Mouse (Mus musculus) urinary bladder, postnatal 25 days (tissue): Measurements from ENCODE around the gene Gjb6.
A peak's percentile ranks its signal among the peaks of the same experiment; 100 is the strongest.

Experiments used
- DNase-seq: peaks from one replicate; pipeline ENCODE4 v3.0.0; 2022; ENCODE audit warnings: low spot score

Gjb6 gene

DNA sequence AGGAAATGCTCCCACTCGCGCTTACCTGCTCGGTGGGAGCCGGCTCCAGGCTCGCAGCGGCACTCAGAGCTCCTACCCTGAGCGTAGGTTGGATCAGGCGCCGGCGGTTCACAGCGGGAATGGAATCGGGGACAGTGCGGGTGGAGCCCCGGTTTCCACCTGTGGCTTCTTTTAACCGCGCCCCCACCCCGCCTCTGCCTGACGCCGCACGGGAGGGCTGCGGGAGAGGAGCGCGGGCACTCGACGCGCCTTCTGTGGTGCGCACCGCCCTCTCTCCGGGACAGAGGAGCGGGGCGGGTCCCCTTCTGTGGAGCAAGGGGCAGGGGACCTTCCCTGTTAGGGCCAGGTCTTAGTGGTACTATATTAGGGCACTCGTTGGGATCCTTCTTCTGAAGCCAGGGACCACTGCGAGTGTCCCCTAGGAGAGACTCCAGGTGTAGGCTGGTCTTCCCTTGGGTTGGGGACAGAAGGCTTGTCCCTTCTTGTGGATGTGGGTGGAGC, at the start of gene Gjb6:
Gene Gjb6, minus strand, starts transcription at position 451 of the 501 bp plus-strand sequence.
- DNase-seq, result peak; percentile 20

DNA sequence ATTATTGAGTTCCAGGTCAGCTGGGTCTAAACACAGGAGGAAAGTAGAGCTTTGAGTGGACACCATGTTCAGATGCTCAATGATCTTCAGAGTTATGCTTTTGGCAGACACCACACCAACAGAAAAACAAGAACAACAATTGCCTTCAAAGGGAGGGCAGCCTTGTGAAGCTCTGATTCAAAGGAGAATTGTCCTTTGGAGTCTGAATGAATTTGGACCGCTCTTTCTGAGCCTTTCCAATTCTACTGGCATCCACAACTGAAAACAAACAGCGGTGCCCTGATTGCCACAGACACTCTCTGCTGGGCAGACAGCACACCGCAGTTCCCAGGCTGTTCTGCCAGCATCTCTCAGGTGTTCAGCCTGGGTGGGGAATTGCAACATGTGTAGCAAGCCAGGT, 32.1 kb upstream of the Gjb6 start:
- DNase-seq, result no peak

- no peak for DNase-seq
These were observed 28.4 kb upstream of the Gjb6 start for GRCm38 (mm10) chr14:57161833-57162232.

- DNase-seq, result no peak
These were observed 27.8 kb upstream of the Gjb6 start for GRCm38 (mm10) chr14:57161201-57161600.

- DNase-seq, result no peak
These were observed 21.5 kb upstream of the Gjb6 start for GRCm38 (mm10) chr14:57154916-57155315.

DNA sequence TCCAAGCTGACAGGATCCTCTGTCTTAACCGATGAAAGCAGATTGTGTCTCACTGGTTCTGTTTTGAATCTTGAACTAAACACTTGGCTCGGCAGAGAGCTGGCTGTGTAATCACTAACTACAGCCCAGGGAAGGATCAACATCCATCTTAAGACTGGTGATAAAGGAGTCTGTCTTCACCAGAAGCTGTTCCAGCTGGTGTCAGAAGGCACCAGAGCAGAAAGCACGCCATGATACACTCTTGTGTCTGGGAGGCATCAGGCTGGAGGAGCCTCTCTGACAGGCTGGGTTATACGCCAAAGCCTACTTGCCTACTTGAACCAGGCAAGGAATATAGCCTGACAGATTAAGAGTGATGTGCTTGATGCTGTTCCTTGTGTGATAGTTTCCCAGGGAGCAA, 12.3 kb upstream of the Gjb6 start:
- DNase-seq, result no peak

DNA sequence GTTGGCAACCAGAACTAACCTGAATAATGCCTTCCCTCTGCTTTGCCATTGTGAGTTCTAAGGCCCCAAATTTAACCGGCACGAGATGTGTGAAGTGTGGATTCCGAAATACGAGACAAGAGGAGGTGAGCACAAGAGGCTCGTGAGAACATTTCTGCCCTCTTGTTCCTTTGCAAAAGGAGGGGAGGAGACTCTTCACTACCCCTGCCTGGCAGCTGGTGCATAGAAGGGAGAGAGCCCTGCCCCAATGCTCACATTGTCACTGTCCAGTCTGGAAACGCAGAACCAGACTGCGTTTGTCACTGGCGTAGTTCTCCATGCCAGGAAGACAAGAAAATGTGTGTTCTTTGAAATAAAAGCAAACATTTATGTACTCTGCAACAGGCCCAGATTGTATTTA, 1.9 kb upstream of the Gjb6 start:
- no peak for DNase-seq

DNA sequence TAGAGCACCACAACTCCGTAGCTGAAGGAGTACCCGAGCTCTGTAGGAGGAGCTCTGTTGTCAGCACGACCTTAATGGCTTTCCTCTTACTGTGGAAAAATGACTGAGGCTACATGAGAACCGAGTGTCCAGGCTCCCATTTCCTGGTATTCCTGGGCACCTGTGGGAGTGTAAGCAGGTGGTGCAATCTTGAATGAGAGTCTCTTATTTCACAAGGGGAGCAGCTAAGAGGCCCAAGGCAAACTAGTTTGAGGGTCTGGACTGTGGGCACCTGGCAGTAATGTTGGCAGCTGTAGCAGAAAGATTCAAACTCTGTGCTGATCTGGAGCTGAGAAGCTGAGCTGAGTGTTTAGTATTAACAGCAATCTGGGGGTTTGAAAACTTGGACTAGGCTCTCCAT, 6.0 kb downstream of the Gjb6 start:
- DNase-seq, result no peak

- DNase-seq, result no peak
These were observed 11.1 kb downstream of the Gjb6 start for GRCm38 (mm10) chr14:57122295-57122694.

GRCm38 (mm10) chr14:57115823-57116544, 17.4 kb downstream of the Gjb6 start, which contains the start of gene Gm4491:
Gene Gm4491, minus strand, starts transcription at chr14:57115883.
- DNase-seq, result no peak

DNA sequence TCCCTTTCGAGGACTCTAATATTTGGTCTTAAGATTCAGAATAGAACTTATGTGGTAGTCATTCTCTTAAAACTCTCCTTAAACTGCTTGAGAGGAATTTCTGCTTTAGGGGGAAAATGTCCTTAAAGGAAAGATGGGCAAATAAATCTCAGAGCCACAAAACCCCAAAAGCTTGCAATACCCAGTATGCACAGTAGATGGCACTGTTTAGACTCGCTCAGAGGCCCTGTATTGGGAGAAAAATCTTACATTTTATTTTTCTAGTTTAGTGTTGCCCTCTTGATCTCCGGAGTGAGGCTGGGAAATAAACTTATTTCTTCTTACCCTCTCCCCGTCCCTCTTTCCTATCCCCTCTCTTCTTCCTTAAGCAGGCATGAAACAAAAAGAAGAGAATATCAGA, 24.2 kb downstream of the Gjb6 start:
- DNase-seq, result peak; percentile 43

GRCm38 (mm10) chr14:57107916-57108315, 25.5 kb downstream of the Gjb6 start:
- DNase-seq, result no peak

DNA sequence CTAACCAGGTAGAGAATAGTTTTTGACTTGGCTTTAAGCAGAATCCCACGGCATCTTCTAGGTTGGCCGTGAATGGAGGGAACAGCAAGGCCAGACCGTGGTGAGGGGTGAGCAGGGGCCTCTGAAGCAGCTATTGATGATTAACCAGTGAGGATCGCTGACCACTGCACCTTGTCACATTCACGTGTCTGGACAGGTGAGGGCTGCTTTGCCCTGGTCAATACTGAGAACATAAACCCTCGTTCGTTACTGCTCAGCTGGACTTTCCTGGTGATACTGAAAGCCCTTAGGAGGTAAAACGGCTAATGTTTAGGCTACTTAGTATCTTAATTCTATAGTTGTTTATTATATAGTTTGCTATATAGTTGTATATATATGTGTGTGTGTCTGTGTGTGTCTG, 26.3 kb downstream of the Gjb6 start:
- no peak for DNase-seq

DNA sequence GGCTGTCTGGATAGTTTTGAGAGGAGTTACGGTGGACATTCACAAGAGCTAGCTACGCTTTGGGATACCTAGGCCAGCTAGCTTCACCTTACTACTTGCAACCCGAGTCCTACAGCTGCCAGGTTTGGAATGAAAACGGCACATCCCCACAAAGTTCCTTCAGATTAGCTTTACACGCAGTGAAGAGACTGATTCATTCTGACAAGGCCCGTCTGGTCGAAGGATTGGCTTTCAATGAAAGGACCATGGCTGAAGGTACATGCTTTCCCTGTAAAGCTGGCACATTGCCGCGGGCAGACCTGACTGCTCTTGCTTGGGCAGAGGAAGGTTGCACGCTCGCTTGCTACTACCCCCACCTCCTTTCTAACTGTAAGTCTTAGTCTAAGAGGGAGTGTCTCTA, 27.7 kb downstream of the Gjb6 start:
- DNase-seq, result no peak

DNA sequence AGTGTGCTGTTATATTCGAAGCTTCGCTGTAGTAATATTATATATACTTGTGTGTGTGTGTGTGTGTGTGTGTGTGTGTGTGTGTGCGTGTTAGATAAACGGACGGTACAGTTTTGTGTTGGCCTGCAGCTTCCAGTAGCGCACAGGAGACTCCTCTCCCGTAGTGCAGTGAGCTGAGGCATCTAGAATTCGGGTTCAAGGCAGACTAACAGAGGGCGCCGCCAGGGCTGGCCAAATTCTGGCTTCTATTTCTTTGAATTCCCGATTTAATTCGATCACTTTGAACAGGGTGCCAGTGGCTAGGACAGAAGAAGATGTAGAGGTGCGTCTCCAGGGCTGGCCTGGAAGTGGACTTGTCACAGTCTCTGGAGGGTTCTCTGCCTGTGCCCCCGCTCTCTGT, 28.3 kb downstream of the Gjb6 start:
- no peak for DNase-seq

DNA sequence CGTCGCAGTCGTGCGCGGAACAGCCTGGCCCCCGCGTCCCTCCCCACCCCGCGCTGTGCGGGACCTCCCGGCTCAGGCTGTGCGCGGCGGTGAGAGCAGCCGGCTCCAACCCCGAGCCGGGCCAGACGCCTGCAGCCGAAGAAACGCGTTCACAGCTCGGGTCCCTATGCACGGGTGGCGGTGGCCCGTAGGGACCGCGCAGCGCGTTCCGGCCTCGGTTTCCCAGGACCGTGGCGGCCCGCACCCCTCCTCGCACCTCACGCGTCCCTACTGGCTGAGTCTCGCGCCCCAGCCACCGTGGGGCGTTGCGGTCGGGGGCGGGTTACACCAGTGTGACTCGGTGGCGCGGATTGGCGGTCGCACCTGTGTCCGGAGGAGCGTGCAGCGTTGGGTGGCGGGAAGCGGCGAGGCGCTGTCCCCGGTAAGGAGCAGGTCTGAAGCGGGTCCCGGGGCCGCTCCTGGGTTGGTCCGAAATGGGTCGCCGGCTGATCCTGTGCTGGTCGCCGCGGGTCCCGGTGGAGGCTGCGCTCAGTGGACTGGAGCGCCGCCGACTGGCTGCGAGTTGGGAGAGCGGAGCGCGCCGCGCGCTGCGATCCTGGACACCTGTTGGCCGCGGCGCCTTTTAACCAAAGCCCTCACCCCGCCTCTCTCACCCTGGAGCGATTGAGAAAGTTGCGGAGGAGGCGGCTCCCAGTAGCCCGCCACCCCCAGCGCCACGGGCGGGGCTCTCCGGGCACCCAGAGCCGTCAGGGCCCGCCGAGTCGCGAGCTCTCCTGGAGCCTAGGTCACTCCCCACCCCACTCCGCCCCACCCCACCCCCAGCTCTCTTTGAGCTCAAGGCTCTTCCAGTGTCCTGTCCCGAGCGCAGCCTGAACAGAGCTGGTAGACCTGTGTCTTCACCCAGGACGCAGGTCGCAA, 29.0 kb downstream of the Gjb6 start, which contains the start of gene Gjb2:
Gene Gjb2, minus strand, starts transcription at position 597 of the 918 bp plus-strand sequence.
- DNase-seq, result peak; percentile 39

DNA sequence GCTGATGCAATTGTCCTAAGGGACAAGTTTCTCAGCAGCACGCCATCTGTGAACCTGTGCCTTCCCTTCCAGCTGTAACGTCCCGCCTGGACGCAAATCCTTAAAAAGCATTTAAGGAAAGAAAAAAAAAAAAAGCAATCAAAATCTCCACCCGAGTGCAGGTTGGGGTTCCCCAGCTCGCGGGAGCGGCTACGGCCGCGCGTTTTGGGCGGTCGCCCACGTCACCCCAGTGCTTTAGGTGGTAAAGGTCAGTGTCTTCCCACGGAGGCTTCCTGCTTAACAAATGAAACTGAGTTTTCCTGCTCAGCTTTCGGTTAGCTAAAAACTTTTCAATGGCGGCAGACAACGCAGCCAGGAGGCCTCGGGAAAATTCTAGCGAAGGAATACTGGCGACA, 29.7 kb downstream of the Gjb6 start:
- DNase-seq, result no peak

- DNase-seq, result no peak
These were observed 30.3 kb downstream of the Gjb6 start for GRCm38 (mm10) chr14:57103121-57103520.

DNA sequence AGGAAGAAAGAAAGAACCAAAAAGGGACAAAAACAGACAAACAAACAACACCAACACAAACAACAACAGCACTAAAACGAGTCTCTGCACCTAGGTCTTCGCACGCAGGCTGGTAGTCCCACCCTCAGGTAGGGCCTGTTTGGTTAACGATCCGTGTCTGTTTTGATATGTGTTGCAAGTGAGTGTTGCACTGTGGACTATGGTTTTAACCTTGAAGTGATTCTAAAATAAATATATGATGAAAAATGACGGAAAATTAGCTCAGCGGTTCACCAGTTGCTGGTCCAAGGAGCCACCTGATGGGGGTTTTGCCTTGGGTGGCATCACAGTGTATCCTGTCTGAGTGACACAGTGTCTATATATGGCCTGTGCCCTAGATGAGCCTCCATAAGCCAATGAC, 31.8 kb downstream of the Gjb6 start:
- DNase-seq, result no peak

DNA sequence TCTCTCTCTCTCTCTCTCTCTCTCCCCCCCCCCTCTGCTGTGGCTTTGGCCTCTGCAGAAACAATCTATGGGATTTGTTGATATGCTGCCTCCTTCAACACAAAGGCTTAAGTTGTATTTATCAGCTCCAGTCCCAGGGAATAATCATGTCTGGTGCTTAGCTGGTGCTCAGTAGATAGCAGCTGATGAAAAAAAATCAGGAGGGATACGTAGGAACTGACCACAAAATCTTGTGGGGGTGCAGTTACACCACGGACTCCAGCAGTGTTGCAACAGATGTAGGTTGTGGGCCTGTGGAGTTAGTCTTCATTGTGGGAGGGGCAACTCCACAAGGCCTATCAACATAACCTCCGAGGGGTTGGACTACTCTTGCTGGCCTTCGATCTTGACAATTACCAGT, 37.6 kb downstream of the Gjb6 start:
- no peak for DNase-seq

GRCm38 (mm10) chr14:57093029-57093428, 40.4 kb downstream of the Gjb6 start:
- no peak for DNase-seq

- no peak for DNase-seq
These were observed 43.4 kb downstream of the Gjb6 start for GRCm38 (mm10) chr14:57090001-57090400.

- DNase-seq, result no peak
These were observed 44.3 kb downstream of the Gjb6 start for GRCm38 (mm10) chr14:57089107-57089506.
